Mouse (Mus musculus) lung, adult 2 months (tissue): ENCODE results near the gene Ddrgk1. TPM values are rescaled to one million over a fixed set of nuclear protein-coding genes. Genes with fewer than 3 reads are reported as not detected.
A peak's percentile ranks its signal among the peaks of the same experiment; 100 is the strongest.

Experiments used
- DNase-seq: peaks from one replicate; pipeline ENCODE4 v3.0.0; 2022
- H3K4me1 ChIP-seq: fragments of 200-500 bp; 2 replicates; pipeline ENCODE4 v1.6.1; 2011; ENCODE audit warnings: low read length; ENCODE audit not compliant: control insufficient read depth, insufficient read depth
- H3K4me3 ChIP-seq: fragments of 200-500 bp; replicated peaks from 2 replicates; pipeline ENCODE3; 2011; ENCODE audit warnings: low read depth, mild to moderate bottlenecking, control low read depth, low read length; ENCODE audit errors: extremely low read depth
- CTCF ChIP-seq: fragments of 200-500 bp; IDR thresholded peaks from 2 replicates; pipeline ENCODE4 v1.5.1; 2011; ENCODE audit warnings: mild to moderate bottlenecking, low read length, control low read depth; ENCODE audit not compliant: insufficient read depth
- POLR2A ChIP-seq: fragments of 200-500 bp; IDR thresholded peaks from 2 replicates; pipeline ENCODE4 v1.6.1; 2011; ENCODE audit warnings: low read depth, mild to moderate bottlenecking, control low read depth, low read length, borderline replicate concordance; ENCODE audit errors: extremely low read depth
- WGBS: fragments of 180-500 bp; shearing (Covaris S2); methylation state at CpG from one replicate; pipeline ENCODE4 v1.1.7; 2018; 5-methylcytosine and 5-hydroxymethylcytosine counted together
- polyA plus RNA-seq: library from polyadenylated mRNA; depleted of rRNA; stranded (reverse); fragments of >200 nt; gene quantifications from 2 replicates; pipeline ENCODE4 v1.2.3, GENCODE M21; 2012; rRNA removed

Ddrgk1 gene
- polyA plus RNA-seq, 1 experiment: 61.0 TPM

- 63% methylated on average over 3 of the region's 3 CpGs for WGBS
- DNase-seq: no peak
- no peak for TF ChIP-seq CTCF
- TF ChIP-seq POLR2A: no peak
- H3K4me1 ChIP-seq: peaks cover 6% of the 10 kb centered on the region; the same call in 1 of the 2 replicates
- no peak overlapping the region for H3K4me3 ChIP-seq
Observed at GRCm38 (mm10) chr2:130628424-130628823, 36.0 kb downstream of the Ddrgk1 start.

GRCm38 (mm10) chr2:130618972-130619371 lies 45.5 kb downstream of the Ddrgk1 start:
- Histone ChIP-seq H3K4me1 (no peaks in the 10 kb centered on the region), H3K4me3 (no peak overlapping the region)
- TF ChIP-seq POLR2A (no peak), CTCF (no peak)
- whole genome bisulfite sequencing: 88% methylated on average over 7 of the region's 7 CpGs
- DNase-seq: no peak

DNA sequence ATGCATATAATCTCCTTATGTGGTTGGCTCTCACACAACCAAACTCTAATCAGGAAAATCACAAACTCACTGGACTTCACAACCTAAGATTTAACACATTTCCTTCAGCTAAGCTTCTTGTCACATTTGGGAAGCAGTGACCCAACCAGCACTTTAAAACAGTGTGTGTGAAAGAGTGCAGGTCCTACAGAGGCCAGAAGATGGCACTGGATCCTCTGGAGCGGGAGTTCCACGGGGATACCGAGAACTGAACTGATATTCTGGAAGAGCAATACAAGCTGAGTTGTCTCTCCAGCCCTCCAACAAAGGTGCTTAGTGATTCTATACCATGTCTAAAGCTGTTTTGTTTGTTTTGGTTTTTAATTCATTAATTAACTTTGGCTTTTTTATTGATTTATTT lies 51.4 kb downstream of the Ddrgk1 start:
- no peak overlapping the region for H3K4me3 ChIP-seq
- no peak for DNase-seq
- TF ChIP-seq CTCF: peak; percentile 37; the same call in 1 of the 2 replicates
- no peak for TF ChIP-seq POLR2A
- H3K4me1 ChIP-seq: no peaks in the 10 kb centered on the region
- WGBS: 74% methylated on average over 3 of the region's 3 CpGs

Other genes with a start within 250 kb of the Ddrgk1 start
- 45.3 and 67.2 TPM in 2 replicates for gene Vps16, start 240.3 kb downstream of the Ddrgk1 start, polyA plus RNA-seq
- gene Pced1a, start 240.0 kb downstream of the Ddrgk1 start, polyA plus RNA-seq: 31.7 and 33.2 TPM in 2 replicates
- gene Ptpra, start 214.4 kb downstream of the Ddrgk1 start, polyA plus RNA-seq: 56.5 and 64.3 TPM in 2 replicates
- gene Mrps26, start 100.9 kb downstream of the Ddrgk1 start, polyA plus RNA-seq: 46.3 and 66.6 TPM in 2 replicates
- gene Oxt, start 88.5 kb downstream of the Ddrgk1 start, polyA plus RNA-seq: 0.28 TPM in 1 of 2 replicates, not detected in the other
- 0.26 TPM in 1 of 2 replicates, not detected in the other for gene Avp, start 82.1 kb downstream of the Ddrgk1 start, polyA plus RNA-seq
- 1.1 and 2.1 TPM in 2 replicates for gene Fastkd5, start 34.6 kb downstream of the Ddrgk1 start, polyA plus RNA-seq
- gene Ubox5, start 34.6 kb downstream of the Ddrgk1 start, polyA plus RNA-seq: 4.7 and 6.0 TPM in 2 replicates
- gene Lzts3, start 21.9 kb downstream of the Ddrgk1 start, polyA plus RNA-seq: 9.7 and 11.1 TPM in 2 replicates
- 16.5 and 17.1 TPM in 2 replicates for gene Itpa, start 3.0 kb upstream of the Ddrgk1 start, polyA plus RNA-seq
- gene Slc4a11, start 32.9 kb upstream of the Ddrgk1 start, polyA plus RNA-seq: 1.7 TPM in 2 replicates
- gene 4930402H24Rik, start 241.7 kb upstream of the Ddrgk1 start, polyA plus RNA-seq: 51.6 and 55.9 TPM in 2 replicates
- gene Atrn, start 241.8 kb upstream of the Ddrgk1 start, polyA plus RNA-seq: 12.1 and 16.4 TPM in 2 replicates